Mouse (Mus musculus) gastrocnemius, postnatal 36 days (tissue): ENCODE data around the gene Atp5h. TPM values are rescaled to one million over a fixed set of nuclear protein-coding genes. Genes with fewer than 3 reads are reported as not detected.
A peak's percentile ranks its signal among the peaks of the same experiment; 100 is the strongest.
"Not testable (repeated sequence)": the region's sequence is repeated elsewhere in the genome, so short reads cannot be mapped to it uniquely, and the experiment has no call there.

Source experiments
- DNase-seq, 2 experiments: peaks; one replicate each; pipeline ENCODE4 v3.0.0; 2022
- intact Hi-C: fragments of 180-260 bp; cut with DNase I; formaldehyde crosslinking; loops from one replicate; pipeline ENCODE4 v1.15.1; 2025
- long read RNA-seq, 2 experiments: library from polyadenylated mRNA; stranded (forward); transcript quantifications; one replicate each; pipeline ENCODE4 v2.0.0; 2021
- total RNA-seq, 2 experiments: library from RNA; stranded (reverse); gene quantifications; 2 replicates each; pipeline ENCODE4 v1.2.3; 2021

Gene Atp5h
- total RNA-seq, result 100 to 1,000 TPM; 770 to 834 TPM
- long read RNA-seq, experiment 1, transcript Atp5h-204 (4 exons, 510 nt), result minor isoform, 16 of 1,086 reads
- long read RNA-seq, experiment 1, transcript Atp5h-201 (6 exons, 625 nt), result major isoform, 945 of 1,086 reads
- long read RNA-seq, experiment 1, transcript Atp5h-208 (5 exons, 486 nt), result minor isoform, 64 of 1,086 reads
- long read RNA-seq, experiment 1, partial matches to known transcripts, result 10 of 1,086 reads
- long read RNA-seq, experiment 1, other reads (novel, unspliced or antisense), result 41 of 1,086 reads
- long read RNA-seq, experiment 2, transcript Atp5h-208 (5 exons, 486 nt), result minor isoform, 67 of 1,334 reads
- long read RNA-seq, experiment 2, transcript Atp5h-201 (6 exons, 625 nt), result major isoform, 1,188 of 1,334 reads
- long read RNA-seq, experiment 2, transcript Atp5h-204 (4 exons, 510 nt), result minor isoform, 9 of 1,334 reads
- long read RNA-seq, experiment 2, transcript Atp5h-207 (3 exons, 420 nt), result minor isoform, 5 of 1,334 reads
- long read RNA-seq, experiment 2, partial matches to known transcripts, result 1 of 1,334 reads
- long read RNA-seq, experiment 2, other reads (novel, unspliced or antisense), result 62 of 1,334 reads

- peak; percentile 89 to 92 for DNase-seq
- intact Hi-C loops, result no loop called here
These were observed at the start of gene Atp5h, which contains the start of gene Kctd2 for GRCm38 (mm10) chr11:115419531-115420237. Gene Atp5h (minus strand): TSS chr11:115419962. Gene Kctd2 (plus strand): TSS chr11:115420128.

GRCm38 (mm10) chr11:115467217-115467618, 47.5 kb upstream of the Atp5h start:
- DNase-seq, result no peak
- intact Hi-C loops, result no loop called here

- intact Hi-C loops, result no loop called here
- DNase-seq, result no peak
These were observed 45.1 kb upstream of the Atp5h start for GRCm38 (mm10) chr11:115464851-115465250.

GRCm38 (mm10) chr11:115463397-115463796, 43.6 kb upstream of the Atp5h start:
- no peak for DNase-seq
- intact Hi-C loops, result no loop called here

- no peak for DNase-seq
- intact Hi-C loops, result no loop called here
These were observed 42.6 kb upstream of the Atp5h start, which contains the start of gene Slc16a5 for GRCm38 (mm10) chr11:115462243-115462891. Gene Slc16a5 (plus strand): TSS chr11:115462474.

GRCm38 (mm10) chr11:115461846-115462242, 42.1 kb upstream of the Atp5h start:
- intact Hi-C loops, result no loop called here
- no peak for DNase-seq

- intact Hi-C loops, result no loop called here
These were observed 41.2 kb upstream of the Atp5h start for GRCm38 (mm10) chr11:115460976-115461375.

GRCm38 (mm10) chr11:115457405-115457804, 37.6 kb upstream of the Atp5h start:
- intact Hi-C loops, result no loop called here
- no peak for DNase-seq

More at GRCm38 (mm10) chr11:115460976-115461375, 41.2 kb upstream of the Atp5h start:
- DNase-seq, result no peak

GRCm38 (mm10) chr11:115456182-115456581, 36.4 kb upstream of the Atp5h start:
- intact Hi-C loops, result no loop called here
- DNase-seq, result no peak

- intact Hi-C loops, result no loop called here
- no peak for DNase-seq
These were observed 35.9 kb upstream of the Atp5h start for GRCm38 (mm10) chr11:115455619-115456018.

- intact Hi-C loops, DNase-seq: not testable (repeated sequence)
These were observed 35.1 kb upstream of the Atp5h start for GRCm38 (mm10) chr11:115454822-115455221.

GRCm38 (mm10) chr11:115453306-115453705, 33.5 kb upstream of the Atp5h start:
- no peak for DNase-seq
- intact Hi-C loops, result no loop called here

- intact Hi-C loops, result no loop called here
- DNase-seq, result no peak
These were observed 32.6 kb upstream of the Atp5h start for GRCm38 (mm10) chr11:115452281-115452860.

GRCm38 (mm10) chr11:115451781-115452241, 32.0 kb upstream of the Atp5h start:
- intact Hi-C loops, result no loop called here
- no peak for DNase-seq

GRCm38 (mm10) chr11:115450176-115450575, 30.4 kb upstream of the Atp5h start:
- intact Hi-C loops, result no loop called here
- no peak for DNase-seq

- DNase-seq, result no peak
- intact Hi-C loops, result no loop called here
These were observed 29.2 kb upstream of the Atp5h start for GRCm38 (mm10) chr11:115448998-115449397.

- no peak for DNase-seq
- intact Hi-C loops, result no loop called here
These were observed 28.3 kb upstream of the Atp5h start for GRCm38 (mm10) chr11:115448075-115448474.

GRCm38 (mm10) chr11:115447321-115447885, 27.6 kb upstream of the Atp5h start:
- intact Hi-C loops, result no loop called here

GRCm38 (mm10) chr11:115446906-115447305, 27.1 kb upstream of the Atp5h start:
- intact Hi-C loops, result no loop called here
- DNase-seq, result no peak

More at GRCm38 (mm10) chr11:115447321-115447885, 27.6 kb upstream of the Atp5h start:
- no peak for DNase-seq

- intact Hi-C loops, result no loop called here
- no peak for DNase-seq
These were observed 21.7 kb upstream of the Atp5h start for GRCm38 (mm10) chr11:115441417-115441816.
